22 mouse cellular contexts compared by ENCODE assay signal in genomic region chr6:99532458-99532857, GRCm38 (mm10).
"Had no signal": no experiment of that assay in that cellular context is flagged by ENCODE, and none has a peak within 500 bp of the region (broad histone marks: within the 10 kb centered on the region; RNA-seq: fewer than 3 reads in every experiment).

No protein-coding gene starts in this region.

- DNase-seq: kidney, adult 18-20 months; kidney, adult 9 months; kidney, postnatal 14 days; kidney, postnatal 4 days; lung, adult 2 months; lung, postnatal 14 days; lung, postnatal 4 days; retina, postnatal 1 day; right cerebral cortex, postnatal 25 days; spleen, adult 18-20 months; thymus, adult 18-20 months; thymus, postnatal 36 days had no signal

- H3K27me3 ChIP-seq: limb, embryonic 13.5 days; midbrain, embryonic 13.5 days; neural tube, embryonic 13.5 days; stomach, embryonic 15.5 days had no signal

- H3K36me3 ChIP-seq: neural tube, embryonic 13.5 days had no signal

- H3K4me1 ChIP-seq: midbrain, embryonic 10.5 days; midbrain, embryonic 13.5 days; neural tube, embryonic 13.5 days; stomach, embryonic 15.5 days had no signal

- H3K4me3 ChIP-seq: limb, embryonic 10.5 days; limb, embryonic 13.5 days; megakaryocyte, embryonic 14.5 days; midbrain, embryonic 10.5 days; midbrain, embryonic 13.5 days; myocyte; neural tube, embryonic 13.5 days; stomach, embryonic 15.5 days had no signal

- H3K9me3 ChIP-seq: limb, embryonic 10.5 days; neural tube, embryonic 13.5 days; stomach, embryonic 15.5 days had no signal

- ATAC-seq: midbrain, embryonic 13.5 days; midbrain, embryonic 16.5 days had no signal

- H3K27ac ChIP-seq: limb, embryonic 10.5 days; limb, embryonic 13.5 days; liver, embryonic 14.5 days; midbrain, embryonic 10.5 days; midbrain, embryonic 13.5 days; neural tube, embryonic 13.5 days; stomach, embryonic 15.5 days had no signal
